Mouse (Mus musculus): ENCODE data around the gene 1700018B08Rik. TPM values are rescaled to one million over a fixed set of nuclear protein-coding genes. Genes with fewer than 3 reads are reported as not detected.

1700018B08Rik gene
- polyA plus RNA-seq, 1 experiment, result not detected

- no peak overlapping the region for H3K4me3 ChIP-seq
- no peak overlapping the region for H3K4me2 ChIP-seq (ENCODE audit: low read depth)
- no peaks in the 10 kb centered on the region for H3K36me3 ChIP-seq (ENCODE audit: control insufficient read depth, insufficient read depth)
- no peaks in the 10 kb centered on the region for H3K27me3 ChIP-seq (ENCODE audit: control insufficient read depth, insufficient read depth, insufficient read length)
- H3ac ChIP-seq (ENCODE audit: control insufficient read depth, insufficient read length), result no peak overlapping the region
- TF ChIP-seq POLR2A (IDR thresholded peaks at IDR 0.05; ENCODE audit: insufficient read length, low read depth), result no peak
- TF ChIP-seq MYOG (IDR thresholded peaks at IDR 0.05; ENCODE audit: control insufficient read depth in 1 of 3, insufficient read depth in 1 of 3, insufficient read length in 2 of 3, low read depth in 2 of 3), result no peak
- TF ChIP-seq SRF (IDR thresholded peaks at IDR 0.05; ENCODE audit: control insufficient read depth, insufficient read length, low read depth), result no peak
- TF ChIP-seq E2F4 (IDR thresholded peaks at IDR 0.05; ENCODE audit: insufficient read depth), result no peak
- no peak for TF ChIP-seq POLR2AphosphoS2 (IDR thresholded peaks at IDR 0.05; ENCODE audit: insufficient read length, low read depth)
- TF ChIP-seq MYOD1 (IDR thresholded peaks at IDR 0.05; ENCODE audit: control insufficient read depth in 1 of 3, insufficient read length in 2 of 3, low read depth in 2 of 3), result no peak
- TF ChIP-seq TCF3 (IDR thresholded peaks at IDR 0.05; ENCODE audit: insufficient read length, low read depth), result no peak
- no peak for TF ChIP-seq CEBPB (IDR thresholded peaks at IDR 0.05; ENCODE audit: insufficient read depth, poor library complexity, severe bottlenecking)
- no peak for TF ChIP-seq MAX (IDR thresholded peaks at IDR 0.05; ENCODE audit: low read depth)
- TF ChIP-seq REST (IDR thresholded peaks at IDR 0.05; ENCODE audit: insufficient read depth, insufficient read length), result no peak
- no peak for TF ChIP-seq USF1 (IDR thresholded peaks at IDR 0.05; ENCODE audit: low read depth)
- TF ChIP-seq TCF12 (IDR thresholded peaks at IDR 0.05; ENCODE audit: insufficient read depth, poor library complexity, severe bottlenecking), result no peak
- H3K79me2 ChIP-seq (ENCODE audit: control insufficient read depth, insufficient read depth), result no peaks in the 10 kb centered on the region
Observed at GRCm38 (mm10) chr8:121560432-121561100, 16.4 kb upstream of the 1700018B08Rik start.

GRCm38 (mm10) chr8:121559801-121560200, 15.7 kb upstream of the 1700018B08Rik start:
- Histone ChIP-seq H3ac (ENCODE audit: control insufficient read depth, insufficient read length) (no peak overlapping the region), H3K4me2 (ENCODE audit: low read depth) (no peak overlapping the region), H3K27me3 (ENCODE audit: control insufficient read depth, insufficient read depth, insufficient read length) (no peaks in the 10 kb centered on the region), H3K36me3 (ENCODE audit: control insufficient read depth, insufficient read depth) (no peaks in the 10 kb centered on the region), H3K4me3 (no peak overlapping the region), H3K79me2 (ENCODE audit: control insufficient read depth, insufficient read depth) (no peaks in the 10 kb centered on the region)
- no peak for TF ChIP-seq TCF3 (IDR thresholded peaks at IDR 0.05; ENCODE audit: insufficient read length, low read depth)
- TF ChIP-seq TCF12 (IDR thresholded peaks at IDR 0.05; ENCODE audit: insufficient read depth, poor library complexity, severe bottlenecking), result no peak
- TF ChIP-seq E2F4 (IDR thresholded peaks at IDR 0.05; ENCODE audit: insufficient read depth), result no peak
- no peak for TF ChIP-seq MAX (IDR thresholded peaks at IDR 0.05; ENCODE audit: low read depth)
- TF ChIP-seq USF1 (IDR thresholded peaks at IDR 0.05; ENCODE audit: low read depth), result no peak
- no peak for TF ChIP-seq CEBPB (IDR thresholded peaks at IDR 0.05; ENCODE audit: insufficient read depth, poor library complexity, severe bottlenecking)
- no peak for TF ChIP-seq MYOD1 (IDR thresholded peaks at IDR 0.05; ENCODE audit: control insufficient read depth in 1 of 3, insufficient read length in 2 of 3, low read depth in 2 of 3)
- TF ChIP-seq REST (IDR thresholded peaks at IDR 0.05; ENCODE audit: insufficient read depth, insufficient read length), result no peak
- TF ChIP-seq MYOG (IDR thresholded peaks at IDR 0.05; ENCODE audit: control insufficient read depth in 1 of 3, insufficient read depth in 1 of 3, insufficient read length in 2 of 3, low read depth in 2 of 3), result no peak
- no peak for TF ChIP-seq POLR2A (IDR thresholded peaks at IDR 0.05; ENCODE audit: insufficient read length, low read depth)
- no peak for TF ChIP-seq POLR2AphosphoS2 (IDR thresholded peaks at IDR 0.05; ENCODE audit: insufficient read length, low read depth)

GRCm38 (mm10) chr8:121558538-121558937, 14.4 kb upstream of the 1700018B08Rik start:
- Histone ChIP-seq H3K36me3 (ENCODE audit: control insufficient read depth, insufficient read depth) (no peaks in the 10 kb centered on the region), H3ac (ENCODE audit: control insufficient read depth, insufficient read length) (no peak overlapping the region), H3K27me3 (ENCODE audit: control insufficient read depth, insufficient read depth, insufficient read length) (no peaks in the 10 kb centered on the region), H3K79me2 (ENCODE audit: control insufficient read depth, insufficient read depth) (no peaks in the 10 kb centered on the region), H3K4me2 (ENCODE audit: low read depth) (no peak overlapping the region), H3K4me3 (no peak overlapping the region)
- TF ChIP-seq TCF12 (IDR thresholded peaks at IDR 0.05; ENCODE audit: insufficient read depth, poor library complexity, severe bottlenecking) (no peak), MYOD1 (IDR thresholded peaks at IDR 0.05; ENCODE audit: control insufficient read depth in 1 of 3, insufficient read length in 2 of 3, low read depth in 2 of 3) (no peak), MAX (IDR thresholded peaks at IDR 0.05; ENCODE audit: low read depth) (no peak), POLR2A (IDR thresholded peaks at IDR 0.05; ENCODE audit: insufficient read length, low read depth) (no peak), SRF (IDR thresholded peaks at IDR 0.05; ENCODE audit: control insufficient read depth, insufficient read length, low read depth) (no peak), E2F4 (IDR thresholded peaks at IDR 0.05; ENCODE audit: insufficient read depth) (no peak), POLR2AphosphoS2 (IDR thresholded peaks at IDR 0.05; ENCODE audit: insufficient read length, low read depth) (no peak), REST (IDR thresholded peaks at IDR 0.05; ENCODE audit: insufficient read depth, insufficient read length) (no peak), TCF3 (IDR thresholded peaks at IDR 0.05; ENCODE audit: insufficient read length, low read depth) (no peak), USF1 (IDR thresholded peaks at IDR 0.05; ENCODE audit: low read depth) (no peak), MYOG (IDR thresholded peaks at IDR 0.05; ENCODE audit: control insufficient read depth in 1 of 3, insufficient read depth in 1 of 3, insufficient read length in 2 of 3, low read depth in 2 of 3) (no peak), CEBPB (IDR thresholded peaks at IDR 0.05; ENCODE audit: insufficient read depth, poor library complexity, severe bottlenecking) (no peak)

GRCm38 (mm10) chr8:121557746-121558145, 13.6 kb upstream of the 1700018B08Rik start:
- TF ChIP-seq SRF (IDR thresholded peaks at IDR 0.05; ENCODE audit: control insufficient read depth, insufficient read length, low read depth) (no peak), REST (IDR thresholded peaks at IDR 0.05; ENCODE audit: insufficient read depth, insufficient read length) (no peak), MYOG (IDR thresholded peaks at IDR 0.05; ENCODE audit: control insufficient read depth in 1 of 3, insufficient read depth in 1 of 3, insufficient read length in 2 of 3, low read depth in 2 of 3) (no peak), TCF3 (IDR thresholded peaks at IDR 0.05; ENCODE audit: insufficient read length, low read depth) (no peak), TCF12 (IDR thresholded peaks at IDR 0.05; ENCODE audit: insufficient read depth, poor library complexity, severe bottlenecking) (no peak), MAX (IDR thresholded peaks at IDR 0.05; ENCODE audit: low read depth) (no peak), MYOD1 (IDR thresholded peaks at IDR 0.05; ENCODE audit: control insufficient read depth in 1 of 3, insufficient read length in 2 of 3, low read depth in 2 of 3) (no peak), CEBPB (IDR thresholded peaks at IDR 0.05; ENCODE audit: insufficient read depth, poor library complexity, severe bottlenecking) (no peak), USF1 (IDR thresholded peaks at IDR 0.05; ENCODE audit: low read depth) (no peak), POLR2A (IDR thresholded peaks at IDR 0.05; ENCODE audit: insufficient read length, low read depth) (no peak), E2F4 (IDR thresholded peaks at IDR 0.05; ENCODE audit: insufficient read depth) (no peak), POLR2AphosphoS2 (IDR thresholded peaks at IDR 0.05; ENCODE audit: insufficient read length, low read depth) (no peak)
- Histone ChIP-seq H3K4me2 (ENCODE audit: low read depth) (no peak overlapping the region), H3ac (ENCODE audit: control insufficient read depth, insufficient read length) (no peak overlapping the region), H3K79me2 (ENCODE audit: control insufficient read depth, insufficient read depth) (no peaks in the 10 kb centered on the region), H3K4me3 (no peak overlapping the region), H3K27me3 (ENCODE audit: control insufficient read depth, insufficient read depth, insufficient read length) (no peaks in the 10 kb centered on the region), H3K36me3 (ENCODE audit: control insufficient read depth, insufficient read depth) (peaks cover 3% of the 10 kb centered on the region)
